Mouse (Mus musculus): ENCODE measurements around the gene Inka2. TPM values are rescaled to one million over a fixed set of nuclear protein-coding genes. Genes with fewer than 3 reads are reported as not detected.

The Inka2 gene
- 2.4 and 2.6 TPM in 2 replicates for polyA plus RNA-seq (2016; fragmentation: Nextera tagmentation; extraction: Ambion mirVana)

GRCm38 (mm10) chr3:105704031-105705008 is at the start of gene Inka2:
Gene Inka2, plus strand, starts transcription at chr3:105704599.
- peak within 1 kb of the TSS; percentile 35; the same call in 1 of the 2 replicates for H3K27ac ChIP-seq
- H3K4me1 ChIP-seq = peaks cover 23% of the 10 kb centered on the region
- H3K9me3 ChIP-seq (replicated peaks) = no peaks in the 10 kb centered on the region
- ATAC-seq (ENCODE audit: low FRiP score) = peak; percentile 96
- peaks cover 43% of the 10 kb centered on the region for H3K27me3 ChIP-seq
- WGBS = 3% methylated on average over 37 of the region's 43 CpGs
- H3K4me2 ChIP-seq (replicated peaks) = peak within 1 kb of the TSS; percentile 100
- H3K9ac ChIP-seq = peak within 1 kb of the TSS; percentile 73
- no peaks in the 10 kb centered on the region for H3K36me3 ChIP-seq
- H3K4me3 ChIP-seq = peak within 1 kb of the TSS; percentile 57

GRCm38 (mm10) chr3:105655031-105655585 is 49.3 kb upstream of the Inka2 start:
- no peak for ATAC-seq (ENCODE audit: low FRiP score)
- Histone ChIP-seq H3K4me1 (no peaks in the 10 kb centered on the region), H3K27me3 (no peaks in the 10 kb centered on the region), H3K27ac (no peak overlapping the region), H3K36me3 (no peaks in the 10 kb centered on the region), H3K4me2 (replicated peaks) (no peak overlapping the region), H3K9me3 (replicated peaks) (no peaks in the 10 kb centered on the region), H3K4me3 (no peak overlapping the region), H3K9ac (no peak overlapping the region)
- WGBS = 91% methylated on average over 11 of the region's 11 CpGs

- Histone ChIP-seq H3K27me3 (no peaks in the 10 kb centered on the region), H3K27ac (no peak overlapping the region), H3K9ac (no peak overlapping the region), H3K9me3 (replicated peaks) (no peaks in the 10 kb centered on the region), H3K4me2 (replicated peaks) (no peak overlapping the region), H3K4me3 (no peak overlapping the region), H3K36me3 (no peaks in the 10 kb centered on the region), H3K4me1 (no peaks in the 10 kb centered on the region)
- ATAC-seq (ENCODE audit: low FRiP score) = no peak
- WGBS = 74% methylated on average over 2 of the region's 2 CpGs
These were observed 43.9 kb upstream of the Inka2 start for GRCm38 (mm10) chr3:105660530-105660929.

GRCm38 (mm10) chr3:105663043-105663442 is 41.4 kb upstream of the Inka2 start:
- Histone ChIP-seq H3K4me1 (no peaks in the 10 kb centered on the region), H3K27me3 (no peaks in the 10 kb centered on the region), H3K27ac (no peak overlapping the region), H3K36me3 (no peaks in the 10 kb centered on the region), H3K9ac (no peak overlapping the region), H3K4me3 (no peak overlapping the region), H3K9me3 (replicated peaks) (no peaks in the 10 kb centered on the region), H3K4me2 (replicated peaks) (no peak overlapping the region)
- ATAC-seq (ENCODE audit: low FRiP score) = no peak
- 84% methylated on average over 8 of the region's 8 CpGs for WGBS

- no peak for ATAC-seq (ENCODE audit: low FRiP score)
- Histone ChIP-seq H3K36me3 (no peaks in the 10 kb centered on the region), H3K27me3 (no peaks in the 10 kb centered on the region)
These were observed 39.2 kb upstream of the Inka2 start for GRCm38 (mm10) chr3:105665105-105665765.

GRCm38 (mm10) chr3:105666996-105667523 is 37.3 kb upstream of the Inka2 start:
- Histone ChIP-seq H3K4me3 (no peak overlapping the region), H3K27ac (no peak overlapping the region), H3K27me3 (no peaks in the 10 kb centered on the region), H3K36me3 (no peaks in the 10 kb centered on the region), H3K4me1 (no peaks in the 10 kb centered on the region), H3K4me2 (replicated peaks) (no peak overlapping the region), H3K9me3 (replicated peaks) (no peaks in the 10 kb centered on the region), H3K9ac (no peak overlapping the region)
- 73% methylated on average over 4 of the region's 4 CpGs for WGBS
- ATAC-seq (ENCODE audit: low FRiP score) = no peak

More at GRCm38 (mm10) chr3:105665105-105665765, 39.2 kb upstream of the Inka2 start:
- Histone ChIP-seq H3K9me3 (replicated peaks) (no peaks in the 10 kb centered on the region), H3K4me2 (replicated peaks) (no peak overlapping the region), H3K27ac (no peak overlapping the region), H3K4me1 (no peaks in the 10 kb centered on the region), H3K4me3 (no peak overlapping the region), H3K9ac (no peak overlapping the region)
- WGBS = 85% methylated on average over 9 of the region's 9 CpGs

GRCm38 (mm10) chr3:105668161-105668560 is 36.2 kb upstream of the Inka2 start:
- Histone ChIP-seq H3K27ac (no peak overlapping the region), H3K9ac (no peak overlapping the region), H3K4me2 (replicated peaks) (no peak overlapping the region), H3K36me3 (no peaks in the 10 kb centered on the region), H3K9me3 (replicated peaks) (no peaks in the 10 kb centered on the region), H3K4me1 (no peaks in the 10 kb centered on the region), H3K27me3 (no peaks in the 10 kb centered on the region), H3K4me3 (no peak overlapping the region)
- ATAC-seq (ENCODE audit: low FRiP score) = no peak
- WGBS = 52% methylated on average over 9 of the region's 9 CpGs

GRCm38 (mm10) chr3:105669776-105670175 is 34.6 kb upstream of the Inka2 start:
- Histone ChIP-seq H3K4me3 (no peak overlapping the region), H3K4me1 (no peaks in the 10 kb centered on the region), H3K4me2 (replicated peaks) (no peak overlapping the region), H3K27me3 (no peaks in the 10 kb centered on the region), H3K9ac (no peak overlapping the region), H3K9me3 (replicated peaks) (no peaks in the 10 kb centered on the region), H3K27ac (no peak overlapping the region), H3K36me3 (no peaks in the 10 kb centered on the region)
- ATAC-seq (ENCODE audit: low FRiP score) = no peak
- 84% methylated on average over 3 of the region's 3 CpGs for whole genome bisulfite sequencing

- ATAC-seq (ENCODE audit: low FRiP score) = no peak
- no peak overlapping the region for H3K9ac ChIP-seq
- 82% methylated on average over 1 of the region's 1 CpGs for WGBS
These were observed 33.6 kb upstream of the Inka2 start for GRCm38 (mm10) chr3:105670801-105671200.

GRCm38 (mm10) chr3:105674595-105675218 is 29.7 kb upstream of the Inka2 start:
- Histone ChIP-seq H3K27ac (no peak overlapping the region), H3K4me3 (no peak overlapping the region), H3K27me3 (no peaks in the 10 kb centered on the region), H3K36me3 (peaks cover 19% of the 10 kb centered on the region), H3K9ac (no peak overlapping the region), H3K4me2 (replicated peaks) (no peak overlapping the region), H3K4me1 (no peaks in the 10 kb centered on the region), H3K9me3 (replicated peaks) (no peaks in the 10 kb centered on the region)
- no peak for ATAC-seq (ENCODE audit: low FRiP score)
- 22% methylated on average over 7 of the region's 7 CpGs for WGBS

More at GRCm38 (mm10) chr3:105670801-105671200, 33.6 kb upstream of the Inka2 start:
- no peaks in the 10 kb centered on the region for H3K9me3 ChIP-seq (replicated peaks)
- no peak overlapping the region for H3K4me2 ChIP-seq (replicated peaks)
- H3K27me3 ChIP-seq = no peaks in the 10 kb centered on the region
- H3K4me1 ChIP-seq = no peaks in the 10 kb centered on the region
- H3K4me3 ChIP-seq = no peak overlapping the region
- no peak overlapping the region for H3K27ac ChIP-seq
- no peaks in the 10 kb centered on the region for H3K36me3 ChIP-seq

GRCm38 (mm10) chr3:105675932-105676331 is 28.5 kb upstream of the Inka2 start:
- H3K4me1 ChIP-seq = no peaks in the 10 kb centered on the region
- no peak overlapping the region for H3K4me3 ChIP-seq
- WGBS = 47% methylated on average over 2 of the region's 2 CpGs
- peaks cover 26% of the 10 kb centered on the region for H3K36me3 ChIP-seq
- H3K27me3 ChIP-seq = no peaks in the 10 kb centered on the region
- no peak overlapping the region for H3K9ac ChIP-seq
- H3K9me3 ChIP-seq (replicated peaks) = no peaks in the 10 kb centered on the region
- no peak overlapping the region for H3K4me2 ChIP-seq (replicated peaks)
- no peak overlapping the region for H3K27ac ChIP-seq
- no peak for ATAC-seq (ENCODE audit: low FRiP score)

GRCm38 (mm10) chr3:105680346-105680745 is 24.1 kb upstream of the Inka2 start:
- Histone ChIP-seq H3K4me2 (replicated peaks) (no peak overlapping the region), H3K9ac (no peak overlapping the region), H3K36me3 (peaks cover 49% of the 10 kb centered on the region), H3K9me3 (replicated peaks) (no peaks in the 10 kb centered on the region), H3K27me3 (no peaks in the 10 kb centered on the region), H3K4me3 (no peak overlapping the region), H3K4me1 (no peaks in the 10 kb centered on the region), H3K27ac (no peak overlapping the region)
- 96% methylated on average over 7 of the region's 7 CpGs for WGBS
- no peak for ATAC-seq (ENCODE audit: low FRiP score)
